Mouse (Mus musculus): Measurements from ENCODE around the gene Nek3.

The Nek3 gene

GRCm38 (mm10) chr8:22166080-22166603, at the start of gene Nek3:
Gene Nek3 (minus strand): TSS chr8:22166435.
- peak; percentile 79 for DNase-seq (ENCODE audit: low read depth, low spot score)

GRCm38 (mm10) chr8:22214826-22215225, 48.6 kb upstream of the Nek3 start:
- no peak for DNase-seq (ENCODE audit: low read depth, low spot score)

GRCm38 (mm10) chr8:22209012-22209411, 42.8 kb upstream of the Nek3 start:
- DNase-seq (ENCODE audit: low read depth, low spot score): no peak

- DNase-seq (ENCODE audit: low read depth, low spot score): no peak
These were observed 41.3 kb upstream of the Nek3 start for GRCm38 (mm10) chr8:22207535-22207934.

GRCm38 (mm10) chr8:22199481-22199880, 33.2 kb upstream of the Nek3 start:
- no peak for DNase-seq (ENCODE audit: low read depth, low spot score)

- no peak for DNase-seq (ENCODE audit: low read depth, low spot score)
These were observed 31.7 kb upstream of the Nek3 start for GRCm38 (mm10) chr8:22197914-22198313.

- peak; percentile 3 for DNase-seq (ENCODE audit: low read depth, low spot score)
These were observed 27.3 kb upstream of the Nek3 start for GRCm38 (mm10) chr8:22193432-22194010.

GRCm38 (mm10) chr8:22192660-22193431, 26.6 kb upstream of the Nek3 start, which contains the start of gene Vps36:
Gene Vps36 (plus strand): TSS chr8:22192809.
- DNase-seq (ENCODE audit: low read depth, low spot score): peak; percentile 50

GRCm38 (mm10) chr8:22185431-22186397, 19.5 kb upstream of the Nek3 start, which contains the start of gene Ckap2:
Gene Ckap2 (minus strand): TSS chr8:22185819.
- peak; percentile 75 for DNase-seq (ENCODE audit: low read depth, low spot score)

- no peak for DNase-seq (ENCODE audit: low read depth, low spot score)
These were observed 18.6 kb upstream of the Nek3 start for GRCm38 (mm10) chr8:22184884-22185283.

- no peak for DNase-seq (ENCODE audit: low read depth, low spot score)
These were observed 9.7 kb upstream of the Nek3 start for GRCm38 (mm10) chr8:22175966-22176365.

- DNase-seq (ENCODE audit: low read depth, low spot score): no peak
These were observed 2.9 kb upstream of the Nek3 start for GRCm38 (mm10) chr8:22169167-22169566.

- DNase-seq (ENCODE audit: low read depth, low spot score): no peak
These were observed 770 bp downstream of the Nek3 start for GRCm38 (mm10) chr8:22165251-22166079.

- DNase-seq (ENCODE audit: low read depth, low spot score): no peak
These were observed 1.8 kb downstream of the Nek3 start for GRCm38 (mm10) chr8:22164431-22164830.

- no peak for DNase-seq (ENCODE audit: low read depth, low spot score)
These were observed 4.0 kb downstream of the Nek3 start for GRCm38 (mm10) chr8:22162206-22162605.

- no peak for DNase-seq (ENCODE audit: low read depth, low spot score)
These were observed 15.9 kb downstream of the Nek3 start for GRCm38 (mm10) chr8:22150345-22150663.

GRCm38 (mm10) chr8:22149643-22150344, 16.4 kb downstream of the Nek3 start:
- DNase-seq (ENCODE audit: low read depth, low spot score): no peak

GRCm38 (mm10) chr8:22148367-22148740, 17.9 kb downstream of the Nek3 start:
- DNase-seq (ENCODE audit: low read depth, low spot score): no peak

- no peak for DNase-seq (ENCODE audit: low read depth, low spot score)
These were observed 18.4 kb downstream of the Nek3 start for GRCm38 (mm10) chr8:22147706-22148366.

- no peak for DNase-seq (ENCODE audit: low read depth, low spot score)
These were observed 20.4 kb downstream of the Nek3 start for GRCm38 (mm10) chr8:22145831-22146230.

Data from brain, embryonic 18.5 days (tissue).